Mouse (Mus musculus): ENCODE data around the gene Ankrd63.

The Ankrd63 gene

DNA sequence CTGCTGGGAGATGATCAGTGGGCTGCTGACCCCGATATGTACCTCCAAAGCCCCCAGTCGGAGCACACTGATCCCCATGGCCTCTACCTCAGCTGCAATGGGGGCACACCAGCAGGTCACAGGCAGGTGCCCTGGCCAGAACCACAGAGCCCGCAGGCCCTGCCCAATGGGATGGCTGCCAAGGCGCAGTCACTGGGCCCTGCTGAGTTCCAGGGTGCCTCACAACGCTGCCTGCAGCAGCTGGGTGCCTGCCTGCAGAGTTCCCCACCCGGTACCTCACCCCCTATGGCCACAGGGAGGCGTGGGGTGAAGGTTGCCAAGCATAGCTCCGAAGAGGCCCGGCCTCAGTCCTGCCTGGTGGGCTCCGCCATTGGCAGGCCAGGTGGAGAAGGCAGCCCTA is 13.9 kb downstream of the Ankrd63 start:
- no peak for DNase-seq (ENCODE audit: low spot score)

DNA sequence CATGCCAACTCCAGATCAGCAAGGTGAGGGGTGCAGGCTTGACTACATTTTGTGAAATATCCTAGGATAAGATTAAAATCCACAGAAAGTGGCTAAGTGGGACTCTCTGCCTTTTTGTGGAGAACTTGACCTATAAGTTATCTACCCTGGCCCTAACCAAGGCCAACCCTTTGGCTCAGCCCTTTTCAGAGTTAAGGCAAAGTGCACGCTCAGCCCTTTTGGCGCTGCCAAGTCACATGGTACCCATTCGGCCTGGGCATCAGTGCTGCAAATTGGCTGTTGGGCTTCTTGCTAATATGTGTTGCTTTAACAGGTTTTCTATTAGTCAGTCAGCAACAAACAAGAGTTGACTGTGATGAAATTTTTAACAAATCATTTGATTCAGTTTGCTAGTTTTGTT is 16.0 kb downstream of the Ankrd63 start:
- no peak for DNase-seq (ENCODE audit: low spot score)

DNA sequence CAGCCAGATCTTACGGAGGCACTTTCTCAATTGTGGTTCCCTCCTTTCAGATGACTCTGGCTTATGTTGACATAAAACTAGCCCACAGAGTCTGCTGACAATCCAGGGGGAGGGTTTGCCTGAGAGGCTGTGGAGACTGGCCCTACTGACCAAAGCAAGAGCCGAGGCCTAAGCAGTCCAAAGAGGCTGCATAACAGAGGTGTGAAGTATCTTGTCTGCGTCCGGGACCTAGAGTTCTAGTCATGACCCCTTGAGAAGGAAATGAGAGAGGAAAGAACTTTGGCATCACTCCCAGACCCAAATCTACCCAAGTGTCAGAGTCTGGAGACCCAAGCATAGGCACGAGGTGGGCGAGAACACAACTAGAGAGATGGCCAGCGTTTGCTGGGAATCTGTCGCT is 17.1 kb downstream of the Ankrd63 start:
- DNase-seq (ENCODE audit: low spot score): no peak

DNA sequence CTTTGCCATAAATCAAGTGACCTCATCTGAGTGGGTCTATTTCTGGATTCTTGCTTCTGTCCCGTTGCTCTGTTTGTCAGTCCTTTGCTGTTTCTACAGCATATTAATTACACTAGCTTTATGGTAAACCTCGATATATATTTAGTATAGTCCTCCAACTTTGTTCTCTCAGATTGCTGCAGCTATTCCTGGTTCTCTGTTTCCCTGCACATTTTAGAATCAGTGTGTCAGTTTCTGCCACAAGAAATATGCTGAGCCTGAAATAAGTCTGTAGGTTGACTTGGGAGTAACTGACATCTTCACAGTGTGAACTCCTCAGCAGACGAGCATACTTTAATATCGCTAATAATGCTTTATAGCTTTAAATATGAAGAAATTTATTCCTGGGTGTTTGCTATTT is 18.7 kb downstream of the Ankrd63 start:
- DNase-seq (ENCODE audit: low spot score): no peak

DNA sequence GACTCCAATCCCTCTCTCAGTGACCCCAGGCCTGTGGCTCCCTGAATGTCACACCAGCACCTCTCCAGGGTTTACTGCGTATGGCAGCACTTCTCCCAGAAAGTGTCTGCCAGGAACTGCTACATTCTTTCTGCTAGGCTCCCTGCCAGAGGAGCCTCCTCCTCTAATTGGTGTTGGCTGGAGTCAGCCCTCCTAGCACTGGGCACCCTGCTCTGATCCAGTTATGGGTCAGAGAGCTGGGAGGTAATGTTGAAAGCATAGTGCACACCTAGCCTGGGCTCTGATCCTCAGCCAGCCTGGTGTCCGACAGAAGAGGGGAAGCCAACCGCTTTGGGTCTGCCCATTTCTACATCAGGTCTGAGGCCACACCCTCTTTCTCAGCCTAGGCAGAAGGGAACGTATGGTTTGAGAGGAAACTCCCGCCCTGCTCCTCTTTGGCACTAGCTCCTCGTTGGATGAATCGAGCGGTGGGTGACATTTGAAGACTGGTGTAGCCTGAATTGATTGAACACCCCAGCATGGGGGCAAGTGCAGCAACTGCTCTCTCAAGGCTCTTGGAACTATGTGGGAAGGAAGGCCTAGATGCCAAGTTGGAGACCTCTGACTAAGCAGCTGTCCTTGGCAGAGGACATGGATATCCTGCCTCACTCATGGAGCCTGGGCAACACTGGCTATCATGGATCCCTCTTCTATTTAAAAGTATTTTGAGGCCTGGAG is 21.1 kb downstream of the Ankrd63 start:
- no peak for DNase-seq (ENCODE audit: low spot score)

DNA sequence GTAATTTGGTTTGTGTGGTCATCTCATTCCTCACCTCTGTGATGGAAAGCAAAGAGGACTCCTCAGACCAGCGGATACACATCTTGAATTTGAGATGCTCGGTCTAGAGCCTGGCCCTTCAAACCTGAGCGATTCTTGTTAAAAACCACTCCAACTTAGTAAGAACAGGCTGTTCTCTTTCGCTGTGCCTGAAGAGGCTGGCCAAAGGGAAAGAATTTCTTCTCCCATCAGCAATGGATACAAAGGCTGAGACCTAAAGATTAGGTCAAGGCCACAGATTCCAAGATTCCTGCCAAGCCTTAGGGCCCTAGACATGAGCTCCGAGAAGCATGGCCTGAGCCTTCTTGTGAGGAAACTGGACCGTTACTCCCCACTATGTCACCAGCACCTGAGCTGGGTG is 22.8 kb downstream of the Ankrd63 start:
- DNase-seq (ENCODE audit: low spot score): no peak

DNA sequence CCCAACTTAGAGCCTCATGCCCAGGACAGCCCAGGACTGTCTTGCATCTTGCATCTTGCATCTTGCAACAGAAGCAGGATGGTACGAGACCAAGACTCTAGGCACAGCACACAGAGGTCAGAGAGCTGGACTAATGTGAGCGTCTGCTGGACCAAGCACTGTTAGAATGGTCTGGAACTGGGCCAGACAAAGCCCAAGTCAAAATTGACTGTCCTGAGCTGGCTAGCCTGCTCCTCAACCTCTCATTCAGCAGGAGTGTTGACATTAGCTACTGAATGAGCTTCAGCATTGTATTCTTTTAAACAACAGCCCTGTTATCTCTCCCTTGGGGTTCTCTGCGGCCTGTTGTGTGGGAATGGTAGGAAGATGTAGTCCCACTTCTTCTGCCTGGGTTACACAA is 24.2 kb downstream of the Ankrd63 start:
- no peak for DNase-seq (ENCODE audit: low spot score)

DNA sequence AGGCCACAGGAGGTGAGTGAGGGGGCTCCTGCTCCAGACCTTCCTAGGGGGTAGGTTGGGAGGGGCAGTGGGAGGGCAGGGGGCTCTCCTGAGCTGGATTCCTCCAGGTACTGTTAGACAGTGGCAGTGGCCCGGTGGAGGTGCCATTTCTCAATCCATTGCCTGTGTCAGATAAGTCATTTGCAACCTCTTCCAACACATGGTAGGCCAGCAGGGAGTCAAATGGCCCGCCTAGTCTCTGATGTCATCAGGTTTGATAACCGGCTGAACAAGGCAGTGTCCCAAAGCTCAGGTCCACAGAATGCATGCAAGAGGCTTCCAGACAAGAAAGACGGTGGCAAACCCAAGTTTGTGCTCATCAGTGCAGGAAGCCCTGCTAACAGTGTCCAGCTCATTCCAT is 25.9 kb downstream of the Ankrd63 start:
- no peak for DNase-seq (ENCODE audit: low spot score)

DNA sequence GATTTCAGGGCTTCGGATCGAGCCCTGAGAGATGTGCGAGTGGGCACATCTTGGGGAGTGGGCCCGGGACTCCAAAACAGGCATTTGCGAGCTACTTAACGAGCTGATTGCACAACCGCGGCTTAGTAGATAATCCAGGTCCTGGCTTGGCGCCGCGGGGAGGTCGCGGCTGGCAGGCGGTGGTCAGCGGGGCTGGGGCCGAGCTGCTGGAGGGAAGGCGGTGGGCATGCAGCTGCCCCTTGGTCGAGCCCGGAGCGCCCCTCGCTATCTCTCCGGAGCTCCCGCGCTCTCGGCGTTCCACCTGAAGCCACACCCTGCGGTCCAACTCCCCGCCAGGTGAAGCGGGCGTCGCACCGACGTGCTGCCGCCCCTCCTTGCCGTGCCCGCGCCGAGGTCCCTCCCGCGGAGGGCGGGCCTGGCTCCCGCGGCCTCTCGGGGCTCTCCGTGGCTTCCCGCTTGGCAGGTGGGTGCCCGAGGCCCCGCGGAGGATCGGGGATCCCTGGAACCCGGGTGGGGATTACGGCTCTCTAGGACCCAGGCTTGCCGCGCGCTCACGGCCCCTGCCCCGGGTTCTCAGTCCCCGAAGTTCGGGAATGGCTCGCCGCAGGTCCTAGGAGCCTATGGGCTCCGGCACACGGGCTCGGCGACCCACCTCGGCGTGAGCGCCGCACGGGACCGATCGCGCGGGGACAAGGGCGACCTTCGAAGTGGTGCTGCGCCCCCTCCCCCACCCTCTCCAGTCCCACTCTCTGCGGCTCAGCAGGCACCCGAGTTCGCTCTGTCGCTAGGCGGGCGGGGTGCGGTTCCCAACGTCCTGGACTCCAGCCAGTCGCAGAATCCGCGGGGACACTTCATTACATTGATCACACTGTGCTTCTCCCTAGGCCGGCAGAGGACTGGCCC is 26.7 kb downstream of the Ankrd63 start:
- DNase-seq (ENCODE audit: low spot score): no peak

DNA sequence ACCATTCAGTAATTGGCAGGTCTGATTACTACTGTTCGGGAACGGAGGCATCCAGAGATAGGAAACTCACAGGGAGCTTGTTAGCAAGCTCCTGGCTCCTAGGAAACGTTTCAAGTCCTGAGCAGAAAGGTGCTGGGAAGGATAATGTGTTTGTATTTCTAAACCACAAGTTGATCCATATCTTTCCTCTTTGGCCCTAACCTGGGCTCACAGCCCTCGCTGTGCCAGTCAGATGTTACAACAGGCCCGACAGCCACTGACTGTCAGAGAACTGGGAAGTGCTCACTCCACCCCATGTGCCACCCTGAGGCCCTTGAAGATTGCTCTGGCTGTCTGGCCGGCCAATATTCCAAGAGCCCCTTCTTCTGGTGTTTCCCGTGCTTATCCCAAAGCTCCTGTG is 29.3 kb downstream of the Ankrd63 start:
- no peak for DNase-seq (ENCODE audit: low spot score)

DNA sequence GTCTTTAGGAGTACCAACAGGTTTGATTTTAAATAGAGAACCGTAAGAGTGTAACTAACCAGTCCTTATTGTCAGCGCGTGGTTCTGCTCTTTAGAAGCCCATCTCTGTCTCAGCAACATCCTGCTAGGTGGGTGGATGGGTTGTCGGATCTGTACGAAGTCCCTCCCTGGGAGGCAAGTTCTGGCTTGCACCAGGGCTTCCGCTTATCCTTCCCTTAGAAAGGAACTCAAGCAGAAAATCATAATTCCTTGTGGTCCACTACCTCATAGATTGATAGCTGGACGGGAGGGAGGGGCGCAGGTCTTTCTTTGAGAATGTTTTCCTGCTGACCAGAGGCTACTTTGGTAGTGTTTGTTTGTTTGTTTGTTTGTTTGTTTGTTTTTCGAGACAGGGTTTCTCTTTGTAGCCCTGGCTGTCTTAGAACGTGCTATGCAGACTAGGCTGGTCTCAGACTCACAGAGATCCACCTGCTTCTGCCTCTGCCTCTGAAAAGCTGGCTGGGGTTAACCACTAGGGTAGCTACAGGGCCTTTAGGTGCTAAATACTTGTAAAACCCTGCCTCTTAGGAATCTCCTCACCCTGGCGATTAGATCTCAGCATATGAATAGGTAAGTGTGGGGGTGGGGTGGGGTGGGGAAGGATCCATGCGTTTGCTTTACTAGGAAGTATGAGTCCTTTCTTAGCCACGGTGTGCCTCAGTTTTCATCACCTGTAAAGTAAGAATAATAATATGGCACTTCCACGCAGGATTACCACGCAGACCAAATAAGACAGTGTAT is 29.9 kb downstream of the Ankrd63 start:
- no peak for DNase-seq (ENCODE audit: low spot score)

DNA sequence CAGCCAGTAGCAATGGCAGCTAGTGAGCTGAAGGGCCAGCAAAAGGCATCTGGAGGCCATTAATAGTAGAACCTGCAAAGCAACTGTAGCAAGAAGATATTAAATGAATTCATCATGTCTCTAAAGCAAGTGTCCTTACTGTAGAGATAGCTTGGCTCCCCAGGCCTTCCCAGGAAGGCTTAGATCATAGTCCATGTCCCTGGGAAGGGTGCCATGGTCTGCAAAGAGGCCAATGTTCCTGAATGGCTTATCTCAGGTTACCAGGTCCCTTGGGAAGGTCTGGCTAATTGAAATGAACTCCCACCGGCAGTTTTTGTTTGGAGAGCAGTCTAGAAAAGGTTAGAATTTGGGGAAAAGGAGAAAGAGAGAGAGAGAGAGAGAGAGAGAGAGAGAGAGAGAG is 32.0 kb downstream of the Ankrd63 start:
- no peak for DNase-seq (ENCODE audit: low spot score)

DNA sequence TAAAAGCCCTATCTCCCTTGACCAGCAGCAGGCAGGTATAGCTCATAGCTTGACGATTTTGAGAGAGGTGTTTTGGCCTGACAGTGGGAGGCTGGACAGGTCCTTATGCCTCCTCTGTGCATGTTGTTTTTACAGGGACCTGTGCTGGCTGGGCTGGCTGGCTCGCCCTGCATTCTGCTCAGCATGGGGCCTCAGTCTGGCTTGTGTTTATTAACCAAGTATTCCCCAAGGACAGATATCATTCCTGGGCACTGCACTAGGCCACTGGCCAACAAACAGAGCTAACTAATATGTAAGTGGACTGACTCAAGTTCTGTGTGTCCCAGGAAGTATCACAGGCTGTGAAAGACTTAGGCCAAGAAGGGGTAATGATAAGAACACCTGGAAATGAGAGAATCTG is 34.0 kb downstream of the Ankrd63 start:
- no peak for DNase-seq (ENCODE audit: low spot score)

DNA sequence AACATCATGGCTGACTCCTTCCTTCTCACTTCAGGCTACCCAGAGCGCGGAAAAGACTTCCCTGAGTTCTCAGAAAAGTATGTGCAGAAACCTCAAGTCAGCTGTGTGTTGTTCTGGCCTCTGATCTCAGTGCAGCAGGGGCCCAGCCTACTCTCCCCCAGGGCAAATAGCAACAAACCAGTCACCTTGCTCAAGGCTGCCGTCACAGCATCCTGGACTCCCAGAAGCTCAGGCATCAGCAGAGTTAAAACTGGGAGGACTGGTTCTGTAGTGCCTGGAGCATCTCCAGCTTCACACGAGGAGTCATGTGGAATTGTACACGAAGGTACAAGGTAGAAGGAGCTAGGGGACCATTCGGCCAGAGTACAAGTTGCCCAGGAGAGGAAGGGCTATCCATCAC is 34.5 kb downstream of the Ankrd63 start:
- no peak for DNase-seq (ENCODE audit: low spot score)

DNA sequence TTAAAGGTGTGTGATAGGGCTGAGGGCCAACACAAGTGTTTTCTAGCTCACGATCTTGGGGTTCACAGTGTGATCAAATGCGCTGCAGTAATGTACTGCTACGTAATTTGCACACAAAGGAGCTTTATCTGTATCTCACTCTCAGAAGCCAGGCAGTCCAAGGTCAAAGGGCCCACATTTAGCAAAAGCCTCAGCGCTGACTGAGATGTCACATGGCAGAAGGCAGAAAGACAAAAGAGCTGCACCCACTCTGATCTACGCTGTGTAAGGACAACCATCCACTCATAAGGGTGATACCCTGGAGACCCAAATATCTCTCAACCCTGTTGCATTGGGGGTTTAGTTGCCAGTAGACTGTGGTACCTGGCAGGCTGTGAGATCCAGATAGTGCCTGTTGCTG is 36.6 kb downstream of the Ankrd63 start:
- DNase-seq (ENCODE audit: low spot score): no peak

DNA sequence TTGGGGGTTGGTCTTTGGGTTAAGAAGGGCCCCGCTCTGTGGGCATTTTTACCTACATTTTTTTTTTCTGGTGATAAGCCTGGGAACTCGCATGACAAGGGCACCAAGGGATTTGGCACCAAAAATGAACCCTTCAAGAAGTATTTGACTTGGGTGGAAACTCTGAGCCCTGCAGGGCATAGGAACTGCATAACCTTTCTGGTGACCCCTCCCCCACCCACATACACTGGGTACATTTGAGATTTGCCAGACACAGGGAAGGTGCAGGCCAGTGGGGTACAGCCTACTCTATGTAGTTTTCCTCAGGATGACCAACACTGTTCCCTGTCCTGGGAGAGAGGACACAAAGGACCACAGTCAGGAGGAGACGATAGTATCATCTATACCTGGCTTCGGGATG is 38.1 kb downstream of the Ankrd63 start:
- no peak for DNase-seq (ENCODE audit: low spot score)

DNA sequence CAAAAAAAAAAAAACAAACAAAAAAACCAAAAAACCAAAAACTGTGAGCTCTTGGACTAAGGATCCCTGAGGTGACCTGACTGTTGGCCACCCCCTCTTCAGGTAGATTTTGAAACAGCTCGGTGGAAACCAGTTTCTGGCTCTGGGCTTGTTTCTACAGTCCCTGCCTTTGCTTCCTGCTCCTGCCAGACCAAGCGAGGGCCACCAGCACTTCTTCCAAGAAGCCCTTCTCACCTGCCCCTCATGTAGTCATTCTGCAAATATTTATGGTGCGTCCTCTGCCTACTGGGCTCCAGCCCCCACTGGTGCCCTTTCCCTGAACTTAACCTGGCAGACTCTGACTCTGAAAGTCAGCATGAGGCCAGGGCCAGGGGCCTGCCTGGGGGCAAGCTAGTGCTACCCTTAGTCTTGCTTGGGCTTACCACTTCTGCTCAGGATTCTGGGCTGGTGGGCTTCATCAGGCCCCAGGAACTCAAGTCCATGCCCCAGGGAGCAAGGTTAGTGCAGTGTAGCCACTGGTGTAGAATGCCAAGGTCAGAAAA is 38.7 kb downstream of the Ankrd63 start:
- DNase-seq (ENCODE audit: low spot score): no peak

DNA sequence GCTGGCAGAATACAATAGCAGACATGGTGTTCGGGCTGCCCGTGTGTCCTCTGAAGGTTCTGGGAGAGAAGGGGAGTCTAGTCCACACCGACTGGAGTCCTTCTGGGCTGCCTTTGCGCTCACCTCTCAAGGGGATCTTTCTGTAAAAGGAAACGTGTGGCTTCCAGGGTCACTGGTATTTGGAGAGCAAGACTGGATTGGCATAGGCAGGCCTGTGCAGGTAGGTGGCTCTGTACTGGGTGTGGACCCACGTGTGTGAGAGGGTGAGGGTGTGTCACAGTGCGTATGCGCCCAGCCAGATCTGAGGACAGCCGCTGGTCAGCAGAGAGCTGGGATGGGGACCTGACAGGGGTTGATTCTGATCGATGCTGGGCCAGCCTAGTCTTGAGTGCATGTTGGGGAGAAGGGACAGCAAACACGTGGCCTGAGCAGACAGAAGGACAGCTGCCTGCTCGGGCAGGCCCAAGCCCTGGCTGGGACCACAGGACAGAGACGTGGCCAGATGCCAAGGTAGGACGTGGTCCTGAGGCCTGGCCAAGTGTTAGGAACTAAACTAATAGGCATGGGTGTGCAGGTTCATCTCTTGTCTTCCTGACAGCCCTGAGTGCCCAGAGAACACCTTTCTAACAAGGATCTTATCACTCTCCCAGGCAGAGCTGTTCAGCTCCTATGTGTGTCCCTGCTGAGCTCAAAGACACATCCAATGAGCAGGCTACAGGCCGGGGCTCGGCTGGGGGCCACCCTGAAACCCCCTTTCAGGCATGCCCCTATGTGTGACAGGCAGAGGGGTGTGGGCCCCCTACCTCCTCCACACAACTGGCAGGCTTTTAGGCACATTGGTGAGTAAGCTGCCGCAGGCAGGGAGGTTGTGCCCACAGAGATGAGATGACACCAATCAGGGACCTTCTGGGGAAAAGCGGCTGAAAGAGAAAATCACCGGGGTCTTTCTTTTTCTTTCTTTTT is 39.7 kb downstream of the Ankrd63 start:
- no peak for DNase-seq (ENCODE audit: low spot score)

DNA sequence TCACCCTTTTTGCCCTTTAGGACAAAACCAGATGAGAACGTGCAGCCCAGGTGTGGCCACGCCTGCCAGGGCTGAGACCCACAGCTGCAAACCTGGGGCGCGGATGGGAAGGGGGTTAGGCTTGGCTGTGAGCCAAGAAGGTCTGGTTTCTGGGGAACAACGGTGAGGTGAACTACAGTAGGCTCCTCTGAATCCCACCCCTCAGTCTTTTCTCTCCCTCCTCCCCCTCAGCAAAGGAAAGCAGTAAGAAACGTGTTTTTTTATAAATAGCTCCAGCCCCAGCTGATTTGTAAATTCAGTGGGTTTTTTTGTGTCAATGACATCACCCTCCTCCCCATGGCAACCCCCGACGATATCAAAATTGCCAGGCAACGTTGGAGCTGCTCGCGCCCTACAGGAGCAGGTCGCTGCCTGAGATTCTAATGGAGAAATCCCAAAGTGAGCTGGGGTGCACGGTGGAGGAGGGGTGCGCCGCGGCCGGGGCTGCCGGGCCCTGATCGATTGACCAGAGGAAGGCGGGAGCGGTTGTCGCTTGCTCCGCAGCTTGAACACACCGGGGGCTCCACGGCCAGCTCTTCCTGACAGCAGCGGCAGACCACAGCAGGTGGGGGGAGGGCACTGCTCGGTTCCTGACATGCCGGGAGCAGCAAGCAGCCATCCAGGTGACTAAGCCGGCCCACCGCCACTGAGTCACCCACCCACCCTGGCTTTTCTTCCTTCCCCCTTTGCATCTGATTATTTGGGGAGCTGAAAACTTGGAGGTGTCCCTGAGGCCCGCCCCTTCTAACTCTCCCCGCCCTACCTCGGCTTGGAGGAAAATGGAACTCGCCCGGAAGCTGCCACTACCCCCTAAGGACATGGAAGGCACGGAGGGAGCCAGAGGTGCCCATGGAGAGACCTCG is 40.6 kb downstream of the Ankrd63 start, which contains the start of gene Pak6:
TSS of gene Pak6 (plus strand) at position 402 of the 902 bp plus-strand sequence.
- no peak for DNase-seq (ENCODE audit: low spot score)

DNA sequence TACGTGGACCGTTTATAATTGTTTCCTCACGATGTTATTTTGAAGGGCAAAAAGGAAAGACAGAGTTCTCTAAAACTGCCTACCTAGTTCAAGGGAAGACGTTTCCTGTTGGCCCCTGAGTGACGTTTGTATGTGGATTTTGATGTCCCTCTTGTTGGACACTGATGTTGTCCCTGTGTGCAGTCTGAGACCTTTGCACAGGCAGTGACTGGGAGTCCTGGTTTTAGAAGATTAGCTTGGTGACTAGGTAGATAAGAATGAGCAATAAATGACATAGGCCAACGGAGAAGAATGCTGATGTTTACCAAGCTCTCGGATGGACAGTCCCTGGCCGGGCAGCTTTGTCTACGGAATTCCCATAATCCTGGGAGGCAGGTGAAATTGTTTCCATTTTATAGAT is 41.9 kb downstream of the Ankrd63 start:
- no peak for DNase-seq (ENCODE audit: low spot score)
